In the genomic region with DNA sequence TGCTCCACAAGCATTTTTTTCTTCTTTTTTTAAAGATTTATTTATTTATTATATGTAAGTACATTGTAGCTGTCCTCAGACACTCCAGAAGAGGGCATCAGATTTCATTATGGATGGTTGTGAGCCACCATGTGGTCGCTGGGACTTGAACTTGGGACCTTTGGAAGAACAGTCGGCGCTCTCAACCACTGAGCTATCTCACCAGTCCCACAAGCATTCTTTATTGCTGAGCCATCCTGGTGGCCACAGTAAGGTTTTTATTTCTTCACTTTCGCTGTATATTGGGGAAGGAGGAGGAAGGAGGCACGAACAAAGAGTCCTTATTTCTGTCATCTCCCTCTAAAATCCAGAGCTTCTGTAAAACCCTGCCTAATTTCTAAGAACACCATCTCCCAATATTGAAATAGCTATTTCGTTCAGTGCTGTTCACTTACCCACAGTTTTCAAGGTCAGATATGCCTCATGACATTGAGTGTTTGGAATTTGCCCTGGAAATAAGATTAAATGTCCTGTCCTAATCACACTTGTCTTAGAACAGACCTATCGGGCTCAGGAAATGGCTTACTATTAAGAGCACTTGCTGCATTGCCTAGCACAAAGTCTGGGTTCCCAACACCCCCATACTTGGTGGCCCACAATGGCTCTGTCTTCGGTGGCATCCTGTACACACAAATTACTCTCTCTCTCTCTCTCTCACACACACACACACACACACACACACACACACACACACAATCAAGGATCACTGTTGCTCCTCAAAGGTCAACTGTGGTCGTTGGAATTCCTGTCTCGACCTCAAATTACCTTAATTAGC, we compare ENCODE assay signal across 8 mouse cellular contexts. TPM values are rescaled to one million over a fixed set of nuclear protein-coding genes. Genes with fewer than 3 reads are reported as not detected.
DNase-seq lines count a peak whose midpoint lies in the region; ATAC-seq and TF ChIP-seq lines count a peak whose summit lies in the region.

No protein-coding gene starts in this region.

- peaks cover 8% of the 10 kb centered on the region; the same call in 1 of the 2 replicates for H3K4me1 ChIP-seq in kidney, postnatal 0 days (replicated peaks; ENCODE audit: insufficient read depth, low read length)
- no peaks in the 10 kb centered on the region; the same call in 1 of the 2 replicates for H3K4me1 ChIP-seq in brown adipose tissue, adult 24 weeks (ENCODE audit: control insufficient read depth, insufficient read depth, insufficient read length, low read length)
- peaks cover 31% of the 10 kb centered on the region for H3K4me1 ChIP-seq in midbrain, embryonic 10.5 days

- peak overlapping the region; percentile 97 for H3K9ac ChIP-seq in kidney, postnatal 0 days (ENCODE audit: low read depth, low read length)

- ATAC-seq in kidney, postnatal 0 days (replicated peaks; ENCODE audit: low FRiP score, low read depth), result no peak

- H3K4me2 ChIP-seq in kidney, postnatal 0 days (ENCODE audit: low read length), result peak overlapping the region; percentile 86

- 0 out of 2 replicates have a peak, but pooled peaks have one; percentile 22 for TF ChIP-seq CTCF in kidney, postnatal 0 days (IDR thresholded peaks at IDR 0.05; ENCODE audit: low read depth)

- WGBS in kidney, postnatal 0 days, result 55% methylated on average over 10 of the region's 10 CpGs
- 66% methylated on average over 10 of the region's 10 CpGs for WGBS in midbrain, embryonic 10.5 days

- H3K9me3 ChIP-seq in kidney, postnatal 0 days (replicated peaks; ENCODE audit: low read length), result no peaks in the 10 kb centered on the region
- no peaks in the 10 kb centered on the region for H3K9me3 ChIP-seq in midbrain, embryonic 10.5 days (replicated peaks)

- H3K4me3 ChIP-seq in kidney, postnatal 0 days (replicated peaks; ENCODE audit: low read depth, low read length), result peak overlapping the region; percentile 99
- H3K4me3 ChIP-seq in brown adipose tissue, adult 24 weeks (ENCODE audit: insufficient read depth, low read depth, low read length), result peak overlapping the region; percentile 64
- H3K4me3 ChIP-seq in midbrain, embryonic 10.5 days, result peak overlapping the region; percentile 98

- no peak for DNase-seq in kidney, postnatal 0 days (ENCODE audit: low spot score)
- DNase-seq in kidney, postnatal 25 days, result no peak
- DNase-seq in heart, postnatal 36 days, result peak; percentile 14 to 35
- DNase-seq in midbrain, embryonic 10.5 days (ENCODE audit: low spot score), result no peak
- no peak for DNase-seq in layer of hippocampus, adult 18-20 months (ENCODE audit: low spot score in 2 of 2)
- no peak for DNase-seq in left cerebral cortex, adult 9 months (ENCODE audit: low spot score in 2 of 2)
- no peak for DNase-seq in yolk sac, embryonic 10.5 days (ENCODE audit: low spot score)

- no peaks in the 10 kb centered on the region for H3K27me3 ChIP-seq in kidney, postnatal 0 days (ENCODE audit: insufficient read depth, low read length)
- no peaks in the 10 kb centered on the region for H3K27me3 ChIP-seq in midbrain, embryonic 10.5 days (ENCODE audit: low read depth, poor library complexity, severe bottlenecking)

- intact Hi-C loops in heart, postnatal 36 days (cut with DNase I), result no loop called here

- peaks cover 19% of the 10 kb centered on the region for H3K36me3 ChIP-seq in kidney, postnatal 0 days (ENCODE audit: insufficient read depth, low read length)
- H3K36me3 ChIP-seq in midbrain, embryonic 10.5 days, result peaks cover 27% of the 10 kb centered on the region

- peak overlapping the region; percentile 96 for H3K27ac ChIP-seq in kidney, postnatal 0 days
- H3K27ac ChIP-seq in brown adipose tissue, adult 24 weeks (replicated peaks; ENCODE audit: low read depth, low read length), result peak overlapping the region; percentile 96
- H3K27ac ChIP-seq in midbrain, embryonic 10.5 days (replicated peaks), result peak overlapping the region; percentile 97

RNA-seq across cellular contexts. Expression of a gene that starts 1.1 kb away (rescaled TPM):
- polyA plus RNA-seq in kidney, postnatal 0 days (2015; fragmentation: Nextera tagmentation; extraction: Ambion mirVana), result 375 and 409 TPM in 2 replicates
- 185 and 418 TPM in 2 replicates for polyA plus RNA-seq in brown adipose tissue, adult 24 weeks (2012; ENCODE audit: insufficient read depth, insufficient read length, missing spikeins)
- 100 to 1,000 TPM; 129 to 206 TPM for total RNA-seq in heart, postnatal 36 days (2021)
- 320 and 401 TPM in 2 replicates for polyA plus RNA-seq in midbrain, embryonic 10.5 days (2016; fragmentation: Nextera tagmentation; extraction: Ambion mirVana)
- total RNA-seq in layer of hippocampus, adult 18-20 months (2021), result 100 to 1,000 TPM; 256 to 262 TPM

RNA-seq across cellular contexts. Expression of a gene that starts 7.5 kb away (rescaled TPM):
- polyA plus RNA-seq in kidney, postnatal 0 days (2015; fragmentation: Nextera tagmentation; extraction: Ambion mirVana), result 169 and 188 TPM in 2 replicates
- polyA plus RNA-seq in brown adipose tissue, adult 24 weeks (2012; ENCODE audit: insufficient read depth, insufficient read length, missing spikeins), result 110 and 115 TPM in 2 replicates
- 10 to 100 TPM; 65.8 to 71.3 TPM for total RNA-seq in heart, postnatal 36 days (2021)
- polyA plus RNA-seq in midbrain, embryonic 10.5 days (2016; fragmentation: Nextera tagmentation; extraction: Ambion mirVana), result 127 and 135 TPM in 2 replicates
- total RNA-seq in layer of hippocampus, adult 18-20 months (2021), result 100 to 1,000 TPM; 120 to 123 TPM

RNA-seq across cellular contexts. Expression of a gene that starts 8.4 kb away (rescaled TPM):
- polyA plus RNA-seq in kidney, postnatal 0 days (2015; fragmentation: Nextera tagmentation; extraction: Ambion mirVana), result 115 and 120 TPM in 2 replicates
- 71.8 and 75.9 TPM in 2 replicates for polyA plus RNA-seq in brown adipose tissue, adult 24 weeks (2012; ENCODE audit: insufficient read depth, insufficient read length, missing spikeins)
- total RNA-seq in heart, postnatal 36 days (2021), result 10 to 100 TPM; 56.1 to 65.6 TPM
- 70.0 and 71.5 TPM in 2 replicates for polyA plus RNA-seq in midbrain, embryonic 10.5 days (2016; fragmentation: Nextera tagmentation; extraction: Ambion mirVana)
- total RNA-seq in layer of hippocampus, adult 18-20 months (2021), result 10 to 100 TPM; 58.8 to 69.7 TPM

RNA-seq across cellular contexts. Expression of a gene that starts 58.0 kb away (rescaled TPM):
- polyA plus RNA-seq in kidney, postnatal 0 days (2015; fragmentation: Nextera tagmentation; extraction: Ambion mirVana), result 0.32 and 0.40 TPM in 2 replicates
- not detected in 2 replicates for polyA plus RNA-seq in brown adipose tissue, adult 24 weeks (2012; ENCODE audit: insufficient read depth, insufficient read length, missing spikeins)
- 1 to 10 TPM; 2.8 to 3.0 TPM for total RNA-seq in heart, postnatal 36 days (2021)
- 9.6 and 12.9 TPM in 2 replicates for polyA plus RNA-seq in midbrain, embryonic 10.5 days (2016; fragmentation: Nextera tagmentation; extraction: Ambion mirVana)
- not detected for total RNA-seq in layer of hippocampus, adult 18-20 months (2021)

Comparison
In these comparisons a context has a peak if more than half of its experiments do, and no peak if none do; other contexts are left out.
1. DNase-seq: peak in heart, postnatal 36 days (2 of 2); none in kidney, postnatal 0 days (single experiment), kidney, postnatal 25 days (0 of 2), midbrain, embryonic 10.5 days (single experiment), layer of hippocampus, adult 18-20 months (0 of 2), left cerebral cortex, adult 9 months (0 of 2) and yolk sac, embryonic 10.5 days (single experiment).
2. Peak in every context shown above with its lines, with median percentiles within 50 percentile points of each other: H3K27ac ChIP-seq and H3K4me3 ChIP-seq.